Mouse (Mus musculus) limb, embryonic 15.5 days (tissue): Measurements from ENCODE around the gene Taar8a. TPM values are rescaled to one million over a fixed set of nuclear protein-coding genes. Genes with fewer than 3 reads are reported as not detected.
"Not testable (repeated sequence)": the region's sequence is repeated elsewhere in the genome, so short reads cannot be mapped to it uniquely, and the experiment has no call there.

Source experiments
- ATAC-seq: fragments of 200-750 bp; cut with Nextera tagmentation; 2 replicates; pipeline ENCODE4 v1.8.0; 2017; ENCODE audit warnings: low read depth, moderate TSS enrichment; ENCODE audit not compliant: insufficient number of reproducible peaks, low FRiP score, low TSS enrichment
- H3K27ac ChIP-seq: fragments of 300-500 bp; sonication (generic); 2 replicates; pipeline ENCODE4 v1.5.1; 2015; ENCODE audit warnings: moderate library complexity, mild to moderate bottlenecking, inconsistent platforms
- H3K27me3 ChIP-seq: fragments of 300-500 bp; sonication (generic); 2 replicates; pipeline ENCODE4 v1.6.1; 2015; ENCODE audit warnings: inconsistent platforms
- H3K36me3 ChIP-seq: fragments of 300-500 bp; sonication (generic); 2 replicates; pipeline ENCODE4 v1.6.1; 2015; ENCODE audit warnings: inconsistent platforms
- H3K4me1 ChIP-seq: fragments of 300-500 bp; sonication (generic); 2 replicates; pipeline ENCODE4 v1.6.1; 2015; ENCODE audit warnings: inconsistent platforms
- H3K4me2 ChIP-seq: fragments of 300-500 bp; sonication (generic); 2 replicates; pipeline ENCODE4 v1.6.1; 2015; ENCODE audit warnings: mild to moderate bottlenecking, inconsistent platforms
- H3K4me3 ChIP-seq: fragments of 300-500 bp; sonication (generic); 2 replicates; pipeline ENCODE4 v1.5.1; 2015; ENCODE audit warnings: mild to moderate bottlenecking, inconsistent platforms
- H3K9ac ChIP-seq: fragments of 300-500 bp; sonication (generic); 2 replicates; pipeline ENCODE4 v1.6.1; 2015; ENCODE audit warnings: inconsistent platforms
- H3K9me3 ChIP-seq: fragments of 300-500 bp; sonication (generic); 2 replicates; pipeline ENCODE4 v1.6.1; 2016; ENCODE audit warnings: inconsistent platforms
- WGBS: fragments of 180-500 bp; shearing (Covaris S2); methylation state at CpG from one replicate; pipeline ENCODE4 v1.1.7; 2015; 5-methylcytosine and 5-hydroxymethylcytosine counted together
- polyA plus RNA-seq: library from polyadenylated mRNA; unstranded; fragments of >200 nt; fragmentation: Nextera tagmentation; extraction: Ambion mirVana; gene quantifications from 2 replicates; pipeline ENCODE4 v1.2.1, GENCODE M21; 2015

Taar8a gene
- polyA plus RNA-seq: not detected in 2 replicates

GRCm38 (mm10) chr10:24076200-24076599 lies at the start of gene Taar8a:
Taar8a (plus strand) TSS chr10:24076500.
- not testable (repeated sequence) for H3K27me3 ChIP-seq, H3K9ac ChIP-seq, H3K9me3 ChIP-seq, H3K27ac ChIP-seq, H3K4me1 ChIP-seq, H3K4me3 ChIP-seq, ATAC-seq, H3K4me2 ChIP-seq, H3K36me3 ChIP-seq
- 76% methylated on average over 2 of the region's 4 CpGs for WGBS

GRCm38 (mm10) chr10:24026922-24027321 lies 49.4 kb upstream of the Taar8a start, which contains the start of gene Taar7d:
Taar7d (plus strand) TSS chr10:24027222.
- H3K4me2 ChIP-seq: no peak within 1 kb of the TSS
- no peak within 1 kb of the TSS for H3K27ac ChIP-seq
- no peaks in the 10 kb centered on the region for H3K36me3 ChIP-seq
- H3K27me3 ChIP-seq: no peaks in the 10 kb centered on the region
- no peak for ATAC-seq
- no peak within 1 kb of the TSS for H3K9ac ChIP-seq
- H3K9me3 ChIP-seq: no peaks in the 10 kb centered on the region
- H3K4me1 ChIP-seq: no peaks in the 10 kb centered on the region
- H3K4me3 ChIP-seq: no peak within 1 kb of the TSS

DNA sequence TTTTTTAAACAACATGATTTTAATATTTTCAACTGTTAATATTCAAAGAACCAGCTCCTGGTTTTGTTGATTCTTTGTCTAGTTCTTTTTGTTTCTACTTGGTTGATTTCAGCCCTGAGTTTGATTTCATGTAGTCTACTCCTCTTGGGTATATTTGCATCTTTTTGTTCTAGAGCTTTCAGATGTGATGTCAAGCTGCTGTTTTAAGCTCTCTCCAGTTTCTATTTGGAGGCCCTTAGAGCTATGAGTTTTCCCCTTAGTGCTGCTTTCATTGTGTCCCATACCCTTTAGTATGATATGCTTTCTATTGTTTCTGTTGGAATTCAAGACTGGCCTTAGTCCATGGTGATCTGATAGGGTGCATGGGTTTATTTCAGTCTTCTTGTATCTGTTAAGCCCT lies 45.0 kb upstream of the Taar8a start:
- no peak overlapping the region for H3K4me3 ChIP-seq
- ATAC-seq: no peak

DNA sequence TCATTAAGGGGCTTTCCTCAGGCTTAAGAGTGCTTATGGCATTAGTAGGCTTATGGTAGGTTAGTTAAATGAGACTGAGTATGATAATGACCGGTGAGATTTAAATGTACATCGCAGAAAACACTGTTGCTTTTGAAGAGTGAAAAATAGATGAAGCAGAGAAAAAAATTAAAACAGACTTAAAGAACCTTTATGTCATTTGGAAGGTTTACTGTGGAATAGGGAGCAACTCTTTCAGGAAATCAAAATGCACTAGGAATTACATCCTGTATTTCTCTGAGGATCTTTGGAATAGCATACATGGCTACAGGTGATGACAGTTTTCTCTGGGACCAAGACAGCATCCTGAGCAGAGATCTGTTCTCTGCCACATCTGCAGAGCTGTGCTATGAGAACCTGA lies 39.0 kb upstream of the Taar8a start, which contains the start of gene Taar7e:
TSS of gene Taar7e (plus strand) at position 301 of the 400 bp plus-strand sequence.
- no peak within 1 kb of the TSS for H3K4me3 ChIP-seq
- H3K4me1 ChIP-seq: no peaks in the 10 kb centered on the region
- 85% methylated on average over 2 of the region's 2 CpGs for whole genome bisulfite sequencing
- H3K27ac ChIP-seq: no peak within 1 kb of the TSS
- no peaks in the 10 kb centered on the region for H3K9me3 ChIP-seq
- H3K27me3 ChIP-seq: no peaks in the 10 kb centered on the region
- ATAC-seq: no peak
- no peak within 1 kb of the TSS for H3K9ac ChIP-seq
- no peaks in the 10 kb centered on the region for H3K36me3 ChIP-seq
- H3K4me2 ChIP-seq: no peak within 1 kb of the TSS

More for the DNA sequence above, 45.0 kb upstream of the Taar8a start:
- Histone ChIP-seq H3K27me3 (no peaks in the 10 kb centered on the region), H3K27ac (no peak overlapping the region), H3K4me1 (no peaks in the 10 kb centered on the region), H3K36me3 (no peaks in the 10 kb centered on the region), H3K4me2 (no peak overlapping the region), H3K9me3 (no peaks in the 10 kb centered on the region), H3K9ac (no peak overlapping the region)

DNA sequence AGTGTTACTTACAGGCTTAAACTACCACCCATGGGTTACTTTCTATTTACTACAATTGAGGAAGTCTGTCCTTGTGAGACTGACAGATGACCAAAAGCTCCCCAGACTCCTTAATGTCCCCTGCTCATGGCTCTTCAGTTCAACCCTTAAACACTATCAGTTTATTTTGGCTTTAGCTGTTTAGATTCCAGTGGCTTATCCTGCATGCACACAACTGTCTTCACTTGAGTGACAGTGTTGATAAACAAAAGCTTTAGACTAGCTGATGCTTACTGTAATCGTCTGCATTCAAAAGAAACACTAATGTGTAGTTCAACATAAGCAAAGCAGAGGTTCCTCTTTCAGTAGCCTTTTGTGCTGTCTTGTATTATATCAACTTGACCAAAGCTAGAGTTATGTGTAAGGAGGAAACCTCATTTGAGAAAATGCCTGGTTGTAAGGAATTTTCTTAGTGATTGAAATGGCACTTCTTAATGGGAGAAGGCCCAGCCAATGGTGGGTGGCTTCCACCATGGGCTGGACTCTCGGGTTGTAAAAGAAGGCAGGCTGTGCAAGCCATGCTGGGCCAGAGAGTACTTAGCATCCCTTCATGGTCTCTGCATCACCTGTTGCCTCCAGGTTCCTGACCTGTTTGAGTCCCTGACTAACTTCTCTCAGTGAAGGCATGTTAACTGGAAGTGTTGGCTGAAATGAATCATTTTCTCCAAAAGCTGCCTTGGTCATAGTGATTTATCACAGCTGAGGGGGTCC lies 36.0 kb upstream of the Taar8a start:
- 80% methylated on average over 2 of the region's 2 CpGs for WGBS

GRCm38 (mm10) chr10:24049210-24049609 lies 27.1 kb upstream of the Taar8a start, which contains the start of gene Taar7f:
Taar7f (plus strand) TSS chr10:24049510.
- H3K4me3 ChIP-seq: no peak within 1 kb of the TSS

More for the DNA sequence above, 36.0 kb upstream of the Taar8a start:
- Histone ChIP-seq H3K4me2 (no peak overlapping the region), H3K4me3 (no peak overlapping the region), H3K4me1 (no peaks in the 10 kb centered on the region), H3K9ac (no peak overlapping the region), H3K9me3 (no peaks in the 10 kb centered on the region), H3K27ac (no peak overlapping the region), H3K27me3 (no peaks in the 10 kb centered on the region), H3K36me3 (no peaks in the 10 kb centered on the region)
- ATAC-seq: no peak

GRCm38 (mm10) chr10:24052039-24052438 lies 24.3 kb upstream of the Taar8a start:
- Histone ChIP-seq H3K4me1 (no peaks in the 10 kb centered on the region), H3K9ac (no peak overlapping the region), H3K36me3 (no peaks in the 10 kb centered on the region), H3K27ac (no peak overlapping the region), H3K9me3 (no peaks in the 10 kb centered on the region), H3K4me3 (no peak overlapping the region), H3K27me3 (no peaks in the 10 kb centered on the region), H3K4me2 (no peak overlapping the region)
- no peak for ATAC-seq
- 70% methylated on average over 5 of the region's 5 CpGs for WGBS

More at GRCm38 (mm10) chr10:24049210-24049609, 27.1 kb upstream of the Taar8a start, which contains the start of gene Taar7f:
- Histone ChIP-seq H3K9me3 (no peaks in the 10 kb centered on the region), H3K27ac (no peak within 1 kb of the TSS), H3K4me1 (no peaks in the 10 kb centered on the region), H3K27me3 (no peaks in the 10 kb centered on the region), H3K4me2 (no peak within 1 kb of the TSS), H3K36me3 (no peaks in the 10 kb centered on the region), H3K9ac (no peak within 1 kb of the TSS)
- ATAC-seq: no peak

DNA sequence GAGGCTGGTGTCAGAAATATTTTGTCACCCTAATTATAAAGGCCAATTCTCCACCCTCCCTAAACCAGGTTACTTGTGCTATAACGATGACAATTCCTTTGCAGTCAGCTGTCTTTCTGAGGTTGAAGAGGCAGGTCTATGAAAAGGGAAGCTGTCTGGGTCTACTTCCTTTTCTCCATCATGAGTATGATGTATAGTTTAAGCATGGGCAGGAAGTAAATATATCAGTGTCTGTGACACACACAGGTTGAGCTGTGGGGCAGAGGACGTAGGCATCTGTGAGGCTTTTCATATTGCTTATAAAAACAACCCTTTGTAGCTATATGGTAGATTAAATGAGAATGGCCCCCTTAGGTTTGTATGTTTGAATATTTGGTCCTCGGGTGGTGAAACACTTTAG lies 17.3 kb upstream of the Taar8a start:
- 83% methylated on average over 3 of the region's 3 CpGs for WGBS

DNA sequence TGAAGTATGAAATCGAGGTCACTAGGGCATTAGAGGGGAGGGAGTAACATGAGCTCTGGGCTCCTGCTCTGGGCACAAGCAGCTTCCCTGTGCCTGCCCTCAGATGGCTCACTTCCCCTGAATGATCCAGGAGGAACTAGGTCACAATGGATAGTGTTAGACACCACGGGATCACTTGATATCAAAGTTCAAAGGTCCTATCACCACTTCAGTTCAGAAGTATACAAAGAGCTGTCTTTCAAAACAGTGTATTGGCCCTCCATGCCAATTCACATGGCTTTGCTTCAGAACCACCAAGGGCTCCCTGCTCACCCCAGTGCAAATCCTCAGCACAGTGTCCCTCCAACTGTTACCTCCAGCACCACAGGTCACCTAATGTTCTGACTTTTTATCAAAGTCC lies 1.5 kb upstream of the Taar8a start:
- H3K4me1 ChIP-seq, H3K9me3 ChIP-seq, H3K4me3 ChIP-seq, ATAC-seq, H3K27me3 ChIP-seq, H3K4me2 ChIP-seq, H3K36me3 ChIP-seq, H3K27ac ChIP-seq, H3K9ac ChIP-seq: not testable (repeated sequence)
- WGBS: 35% methylated on average over 2 of the region's 2 CpGs

More for the DNA sequence above, 17.3 kb upstream of the Taar8a start:
- Histone ChIP-seq H3K27me3 (no peaks in the 10 kb centered on the region), H3K9ac (no peak overlapping the region), H3K36me3 (no peaks in the 10 kb centered on the region), H3K4me3 (no peak overlapping the region), H3K9me3 (no peaks in the 10 kb centered on the region), H3K4me1 (no peaks in the 10 kb centered on the region), H3K27ac (no peak overlapping the region), H3K4me2 (no peak overlapping the region)
- ATAC-seq: no peak

- Histone ChIP-seq H3K9me3 (no peaks in the 10 kb centered on the region), H3K27ac (no peak overlapping the region), H3K9ac (no peak overlapping the region), H3K36me3 (no peaks in the 10 kb centered on the region), H3K4me3 (no peak overlapping the region), H3K27me3 (peaks cover 4% of the 10 kb centered on the region; the same call in 1 of the 2 replicates), H3K4me2 (no peak overlapping the region), H3K4me1 (no peaks in the 10 kb centered on the region)
- WGBS: 38% methylated on average over 3 of the region's 3 CpGs
- ATAC-seq: no peak
These were observed 3.9 kb downstream of the Taar8a start for GRCm38 (mm10) chr10:24080166-24080565.

DNA sequence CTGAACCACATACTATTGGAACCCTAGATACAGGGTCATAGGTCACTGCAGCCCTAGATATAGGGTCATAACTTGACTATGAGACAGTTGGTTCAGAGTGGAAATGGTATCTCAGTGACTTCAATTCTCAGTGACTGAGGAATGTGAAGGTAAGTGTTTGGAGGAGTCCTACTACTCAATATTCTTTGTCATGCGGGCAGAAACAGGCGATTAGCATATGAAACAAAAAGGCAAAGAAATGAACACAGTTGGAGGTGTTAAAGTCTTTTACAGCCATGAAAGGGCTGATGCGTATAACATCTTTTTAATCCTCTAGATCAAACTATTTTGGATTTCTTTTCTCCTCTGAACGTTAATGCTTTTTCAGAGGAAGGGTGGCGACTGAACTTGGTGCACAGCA lies 9.6 kb downstream of the Taar8a start:
- Histone ChIP-seq H3K4me2 (no peak overlapping the region), H3K4me3 (no peak overlapping the region), H3K4me1 (no peaks in the 10 kb centered on the region), H3K9ac (no peak overlapping the region), H3K27ac (no peak overlapping the region), H3K36me3 (no peaks in the 10 kb centered on the region), H3K9me3 (no peaks in the 10 kb centered on the region), H3K27me3 (no peaks in the 10 kb centered on the region)
- 75% methylated on average over 5 of the region's 5 CpGs for WGBS
- ATAC-seq: no peak

- 82% methylated on average over 5 of the region's 5 CpGs for WGBS
- no peak for ATAC-seq
These were observed 10.3 kb downstream of the Taar8a start for GRCm38 (mm10) chr10:24086555-24086954.

More at GRCm38 (mm10) chr10:24086555-24086954, 10.3 kb downstream of the Taar8a start:
- H3K27ac ChIP-seq: no peak overlapping the region
- no peak overlapping the region for H3K4me2 ChIP-seq
- H3K9ac ChIP-seq: no peak overlapping the region
- no peaks in the 10 kb centered on the region for H3K27me3 ChIP-seq
- no peaks in the 10 kb centered on the region for H3K9me3 ChIP-seq
- H3K4me1 ChIP-seq: no peaks in the 10 kb centered on the region
- H3K4me3 ChIP-seq: no peak overlapping the region
- no peaks in the 10 kb centered on the region for H3K36me3 ChIP-seq
